Mouse (Mus musculus) frontal cortex, adult 2 months (tissue): ENCODE measurements around the gene Btbd9. TPM values are rescaled to one million over a fixed set of nuclear protein-coding genes. Genes with fewer than 3 reads are reported as not detected.

Source experiments
- polyA plus RNA-seq: library from polyadenylated mRNA; depleted of rRNA; stranded (reverse); fragments of >200 nt; gene quantifications from 2 replicates; pipeline ENCODE4 v1.2.3, GENCODE M21; 2012; rRNA removed

Btbd9 gene
- polyA plus RNA-seq, 1 experiment = 41.6 TPM

Other genes with a start within 250 kb of the Btbd9 start
- 1.0 and 1.1 TPM in 2 replicates for gene Dnah8, start 47.9 kb upstream of the Btbd9 start, polyA plus RNA-seq
- gene Glo1, start 50.4 kb upstream of the Btbd9 start, polyA plus RNA-seq = 110 and 123 TPM in 2 replicates